Mouse (Mus musculus) heart, adult 2 months (tissue): ENCODE measurements around the gene Inca1. TPM values are rescaled to one million over a fixed set of nuclear protein-coding genes. Genes with fewer than 3 reads are reported as not detected.

Experiments used
- DNase-seq, 2 experiments: peaks; one replicate each; pipeline ENCODE4 v3.0.0; 2021
- H3K27ac ChIP-seq: fragments of 200-600 bp; 2 replicates; pipeline ENCODE4 v1.8.1; 2022
- H3K27me3 ChIP-seq: fragments of 200-500 bp; 2 replicates; pipeline ENCODE4 v1.6.1; 2012; ENCODE audit warnings: mild to moderate bottlenecking, low read length, inconsistent platforms, mixed read lengths; ENCODE audit not compliant: control insufficient read depth, insufficient read depth
- H3K36me3 ChIP-seq: fragments of 200-500 bp; 2 replicates; pipeline ENCODE4 v1.6.1; 2012; ENCODE audit warnings: low read length, inconsistent platforms; ENCODE audit not compliant: control insufficient read depth, insufficient read depth
- H3K4me1 ChIP-seq: fragments of 200-500 bp; 2 replicates; pipeline ENCODE4 v1.6.1; 2011; ENCODE audit warnings: low read length; ENCODE audit not compliant: control insufficient read depth, insufficient read depth
- H3K4me3 ChIP-seq: fragments of 200-600 bp; 2 replicates; pipeline ENCODE4 v1.8.1; 2022
- H3K79me2 ChIP-seq: fragments of 200-500 bp; replicated peaks from 2 replicates; pipeline ENCODE4 v1.6.1; 2012; ENCODE audit warnings: mild to moderate bottlenecking, inconsistent platforms, low read length, moderate library complexity, mixed read lengths; ENCODE audit not compliant: control insufficient read depth, insufficient read depth
- H3K9ac ChIP-seq: fragments of 200-500 bp; 2 replicates; pipeline ENCODE4 v1.6.1; 2012; ENCODE audit warnings: low read depth, mild to moderate bottlenecking, control low read depth, inconsistent platforms, low read length, mixed read lengths
- CTCF ChIP-seq: fragments of 200-600 bp; IDR thresholded peaks from 2 replicates; pipeline ENCODE4 v1.8.1; 2022; ENCODE audit warnings: antibody characterized with exemption, mild to moderate bottlenecking, moderate library complexity
- EP300 ChIP-seq: fragments of 200-500 bp; IDR thresholded peaks from 2 replicates; pipeline ENCODE4 v1.6.1; 2011; ENCODE audit warnings: low read depth, low read length, control low read depth; ENCODE audit not compliant: insufficient read depth
- POLR2A ChIP-seq: fragments of 200-500 bp; IDR thresholded peaks from 2 replicates; pipeline ENCODE4 v1.6.1; 2011; ENCODE audit warnings: mild to moderate bottlenecking, low read depth, low read length, control low read depth; ENCODE audit not compliant: insufficient read depth
- WGBS: fragments of 180-500 bp; shearing (Covaris S2); methylation state at CpG from one replicate; pipeline ENCODE4 v1.1.7; 2018; 5-methylcytosine and 5-hydroxymethylcytosine counted together
- intact Hi-C: fragments of 180-260 bp; cut with DNase I; formaldehyde crosslinking; loops from one replicate; pipeline ENCODE4 v1.15.1; 2025
- polyA plus RNA-seq: library from polyadenylated mRNA; depleted of rRNA; stranded (reverse); fragments of >200 nt; gene quantifications from 2 replicates; pipeline ENCODE4 v1.2.3, GENCODE M21; 2012
- total RNA-seq, 2 experiments: library from RNA; stranded (reverse); gene quantifications; 2 replicates each; pipeline ENCODE4 v1.2.3; 2021

Inca1 gene
- total and polyA plus RNA-seq, 3 experiments = 4.6 to 6.9 (median 6.3) TPM

- intact Hi-C loops = no loop called here
- TF ChIP-seq POLR2A (no peak), CTCF (no peak), EP300 (no peak)
- DNase-seq = no peak
- Histone ChIP-seq H3K27ac (no peak overlapping the region), H3K36me3 (no peaks in the 10 kb centered on the region), H3K4me3 (no peak overlapping the region), H3K79me2 (no peaks in the 10 kb centered on the region), H3K27me3 (no peaks in the 10 kb centered on the region), H3K4me1 (peaks cover 1% of the 10 kb centered on the region), H3K9ac (no peak overlapping the region)
- 79% methylated on average over 12 of the region's 12 CpGs for WGBS
Observed at GRCm38 (mm10) chr11:70681170-70681569, 18.8 kb downstream of the Inca1 start.

DNA sequence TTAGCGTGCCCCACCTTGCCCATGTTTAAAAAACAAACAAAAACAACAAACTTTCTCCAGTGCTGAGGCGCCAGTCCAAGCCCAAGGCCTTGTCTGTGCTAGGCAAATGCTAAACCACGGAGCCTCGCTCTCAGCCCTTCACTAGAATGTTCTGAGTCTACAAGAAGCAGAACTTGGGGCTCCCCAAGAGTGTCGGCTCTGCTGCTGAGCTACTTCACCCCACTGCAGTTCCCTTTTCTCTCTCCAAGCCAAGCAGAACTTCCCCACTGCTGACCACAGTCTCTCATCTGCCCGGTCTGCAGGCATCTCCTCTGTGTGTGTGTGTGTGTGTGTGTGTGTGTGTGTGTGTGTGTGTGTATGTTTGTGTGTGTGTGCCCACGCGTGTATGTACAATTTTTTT lies 20.1 kb downstream of the Inca1 start:
- intact Hi-C loops = no loop called here
- Histone ChIP-seq H3K27me3 (no peaks in the 10 kb centered on the region), H3K27ac (no peak overlapping the region), H3K36me3 (no peaks in the 10 kb centered on the region), H3K9ac (no peak overlapping the region), H3K4me3 (no peak overlapping the region), H3K4me1 (peaks cover 1% of the 10 kb centered on the region), H3K79me2 (no peaks in the 10 kb centered on the region)
- peak in 1 of 2 experiments; percentile 55 for DNase-seq
- no peak for TF ChIP-seq CTCF
- TF ChIP-seq EP300 = no peak
- TF ChIP-seq POLR2A = no peak
- 85% methylated on average over 8 of the region's 8 CpGs for WGBS

- TF ChIP-seq EP300 (no peak), POLR2A (no peak), CTCF (no peak)
- H3K27me3 ChIP-seq = no peaks in the 10 kb centered on the region
- H3K79me2 ChIP-seq = no peaks in the 10 kb centered on the region
- no peak for DNase-seq
- H3K9ac ChIP-seq = no peak overlapping the region
- no peak overlapping the region for H3K27ac ChIP-seq
- H3K36me3 ChIP-seq = no peaks in the 10 kb centered on the region
- H3K4me3 ChIP-seq = no peak overlapping the region
- H3K4me1 ChIP-seq = peaks cover 1% of the 10 kb centered on the region
- 91% methylated on average over 8 of the region's 8 CpGs for WGBS
- intact Hi-C loops = no loop called here
Observed at GRCm38 (mm10) chr11:70679361-70679760, 20.6 kb downstream of the Inca1 start.

- DNase-seq = no peak
- Histone ChIP-seq H3K36me3 (no peaks in the 10 kb centered on the region; the same call in 1 of the 2 replicates), H3K4me3 (no peak overlapping the region), H3K9ac (no peak overlapping the region), H3K27ac (no peak overlapping the region), H3K27me3 (no peaks in the 10 kb centered on the region), H3K4me1 (peaks cover 1% of the 10 kb centered on the region), H3K79me2 (no peaks in the 10 kb centered on the region)
- TF ChIP-seq CTCF (no peak), POLR2A (no peak), EP300 (no peak)
- WGBS = 93% methylated on average over 2 of the region's 2 CpGs
- intact Hi-C loops = no loop called here
Observed at GRCm38 (mm10) chr11:70678576-70678975, 21.4 kb downstream of the Inca1 start.

- H3K9ac ChIP-seq = no peak overlapping the region
- DNase-seq = no peak
- intact Hi-C loops = no loop called here
- H3K4me3 ChIP-seq = no peak overlapping the region
- peaks cover 1% of the 10 kb centered on the region for H3K4me1 ChIP-seq
- no peaks in the 10 kb centered on the region for H3K27me3 ChIP-seq
- no peaks in the 10 kb centered on the region; the same call in 1 of the 2 replicates for H3K36me3 ChIP-seq
- TF ChIP-seq POLR2A = no peak
- TF ChIP-seq CTCF = no peak
- TF ChIP-seq EP300 = no peak
- no peak overlapping the region for H3K27ac ChIP-seq
- 88% methylated on average over 9 of the region's 9 CpGs for whole genome bisulfite sequencing
- no peaks in the 10 kb centered on the region for H3K79me2 ChIP-seq
Observed at GRCm38 (mm10) chr11:70678092-70678491, 21.9 kb downstream of the Inca1 start.

GRCm38 (mm10) chr11:70674501-70674900 lies 25.5 kb downstream of the Inca1 start:
- Histone ChIP-seq H3K36me3 (no peaks in the 10 kb centered on the region; the same call in 1 of the 2 replicates), H3K79me2 (no peaks in the 10 kb centered on the region), H3K4me1 (no peaks in the 10 kb centered on the region), H3K4me3 (no peak overlapping the region), H3K27ac (no peak overlapping the region), H3K27me3 (no peaks in the 10 kb centered on the region), H3K9ac (no peak overlapping the region)
- 78% methylated on average over 11 of the region's 11 CpGs for WGBS
- intact Hi-C loops = no loop called here
- no peak for DNase-seq
- no peak for TF ChIP-seq CTCF
- no peak for TF ChIP-seq POLR2A
- no peak for TF ChIP-seq EP300
